Mouse (Mus musculus): Measurements from ENCODE around the gene Pde4c. TPM values are rescaled to one million over a fixed set of nuclear protein-coding genes. Genes with fewer than 3 reads are reported as not detected.

The Pde4c gene
- under 1 TPM; 0.37 to 0.56 TPM for polyA plus RNA-seq (2017; shearing (Covaris generic))

DNA sequence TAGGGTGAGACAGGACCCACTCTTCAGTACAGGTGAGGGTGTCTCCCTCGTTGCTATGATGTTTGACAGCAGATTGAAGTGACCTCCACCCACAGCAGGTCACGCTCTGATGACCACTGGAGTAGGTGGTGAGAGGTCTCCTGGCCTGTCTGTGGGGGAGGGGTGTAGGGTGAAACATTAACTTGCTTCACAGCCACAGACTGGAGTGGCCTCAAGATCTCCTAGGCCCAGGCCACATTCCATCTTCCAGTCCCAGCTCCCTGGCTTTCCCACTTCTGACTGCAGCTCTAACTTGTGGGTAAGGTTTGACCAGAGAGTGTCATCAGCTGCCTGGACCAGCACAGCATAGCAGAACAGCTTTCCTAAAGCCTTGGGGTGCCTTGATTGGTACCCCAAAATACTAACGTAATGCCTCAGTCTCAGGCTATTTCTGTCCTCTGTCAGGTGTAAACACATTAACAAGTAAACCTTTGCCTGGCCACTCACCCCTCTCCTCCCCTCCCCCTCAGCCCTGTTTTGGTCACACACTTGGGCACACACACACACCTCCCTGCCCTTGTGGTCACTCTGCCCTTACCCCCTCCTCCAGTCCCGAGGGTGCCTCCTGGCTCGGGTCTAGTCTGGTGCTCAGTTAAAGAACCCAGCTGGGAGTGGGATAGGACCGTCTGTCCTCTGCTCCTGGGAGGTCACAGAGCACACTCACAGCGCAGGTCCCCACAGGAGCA is at the start of gene Pde4c:
TSS of gene Pde4c (plus strand) at position 235 of the 725 bp plus-strand sequence.

DNA sequence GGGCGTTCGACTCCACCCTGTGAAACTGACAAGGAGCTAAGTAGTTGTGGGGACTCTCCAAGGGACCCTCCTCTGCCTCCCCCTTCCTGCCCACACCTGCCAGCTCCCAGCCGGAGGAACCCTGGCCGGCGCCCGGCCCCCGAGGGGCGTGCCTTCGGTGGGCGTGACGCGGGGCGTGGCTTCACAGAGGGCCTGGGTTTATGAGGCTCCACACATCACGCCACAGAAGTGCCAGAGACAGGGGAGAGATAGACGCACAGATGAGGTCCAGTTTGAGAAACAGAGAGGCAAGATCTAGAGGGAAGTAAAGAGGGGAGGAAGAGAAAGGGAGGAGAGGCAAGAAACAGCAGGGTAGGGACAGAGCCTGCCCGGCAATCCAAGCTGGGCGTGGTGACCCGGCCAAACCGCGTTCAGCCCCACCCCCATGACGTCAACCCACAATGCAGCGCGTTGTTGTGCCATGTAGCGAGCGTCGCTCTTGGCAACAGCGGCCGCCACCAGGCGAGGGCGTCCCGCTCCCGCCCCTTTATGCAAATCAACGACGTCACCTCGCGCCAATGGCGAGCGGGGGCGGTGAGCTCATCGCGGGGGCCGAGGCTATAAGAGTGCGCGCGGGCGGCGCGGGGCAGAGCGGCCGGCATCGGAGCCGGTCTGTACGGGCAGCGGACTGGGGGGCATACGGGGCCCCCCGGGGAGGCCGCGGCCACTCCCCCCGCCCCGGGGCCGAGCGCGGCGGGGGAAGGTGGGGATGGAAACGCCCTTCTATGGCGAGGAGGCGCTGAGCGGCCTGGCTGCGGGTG is 25.0 kb upstream of the Pde4c start, which contains the start of gene Jund:
TSS of gene Jund (plus strand) at position 640 of the 800 bp plus-strand sequence.

DNA sequence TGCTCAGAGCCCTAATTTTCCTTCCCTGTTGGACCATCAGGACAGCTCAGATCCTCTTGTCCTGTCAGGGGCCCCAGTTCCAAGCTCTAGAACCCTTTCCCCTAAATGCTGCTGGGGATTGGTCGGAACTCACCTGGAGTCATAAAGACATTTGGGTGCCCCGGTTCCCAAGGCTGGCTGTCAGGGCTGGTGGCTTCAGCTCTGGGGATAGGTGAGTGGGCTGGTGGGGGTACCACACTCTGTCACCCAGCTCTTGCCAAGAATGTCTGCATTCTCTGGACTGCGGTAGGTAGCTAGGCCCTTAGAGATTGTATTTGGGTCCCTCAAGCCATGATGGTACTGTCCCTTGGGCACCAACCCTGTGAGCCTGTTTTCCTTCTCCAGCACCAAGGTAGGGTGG is 20.2 kb upstream of the Pde4c start, which contains the start of gene Iqcn:
TSS of gene Iqcn (plus strand) at position 171 of the 400 bp plus-strand sequence.

DNA sequence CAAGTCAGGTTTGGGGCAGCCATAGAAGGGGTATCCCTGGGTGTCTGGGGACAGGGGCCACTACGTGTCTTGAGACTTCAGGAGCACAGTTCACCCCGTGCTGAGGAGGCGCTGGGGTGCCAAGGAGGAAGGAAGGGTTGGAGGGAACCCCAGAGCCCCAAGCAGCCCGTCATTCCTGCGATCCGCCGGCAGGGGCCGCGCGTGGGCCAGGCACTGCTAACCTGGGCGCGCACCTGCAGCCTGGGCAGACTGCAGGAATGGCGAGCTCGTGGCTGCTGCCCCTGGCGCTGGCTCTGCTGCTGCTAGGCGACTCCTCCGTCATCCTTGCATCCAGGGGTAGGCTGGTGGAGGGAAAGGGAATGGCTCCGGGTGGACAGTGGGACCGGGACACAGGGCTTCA is 5.2 kb upstream of the Pde4c start, which contains the start of gene Gm3336:
TSS of gene Gm3336 (plus strand) at position 247 of the 400 bp plus-strand sequence.

DNA sequence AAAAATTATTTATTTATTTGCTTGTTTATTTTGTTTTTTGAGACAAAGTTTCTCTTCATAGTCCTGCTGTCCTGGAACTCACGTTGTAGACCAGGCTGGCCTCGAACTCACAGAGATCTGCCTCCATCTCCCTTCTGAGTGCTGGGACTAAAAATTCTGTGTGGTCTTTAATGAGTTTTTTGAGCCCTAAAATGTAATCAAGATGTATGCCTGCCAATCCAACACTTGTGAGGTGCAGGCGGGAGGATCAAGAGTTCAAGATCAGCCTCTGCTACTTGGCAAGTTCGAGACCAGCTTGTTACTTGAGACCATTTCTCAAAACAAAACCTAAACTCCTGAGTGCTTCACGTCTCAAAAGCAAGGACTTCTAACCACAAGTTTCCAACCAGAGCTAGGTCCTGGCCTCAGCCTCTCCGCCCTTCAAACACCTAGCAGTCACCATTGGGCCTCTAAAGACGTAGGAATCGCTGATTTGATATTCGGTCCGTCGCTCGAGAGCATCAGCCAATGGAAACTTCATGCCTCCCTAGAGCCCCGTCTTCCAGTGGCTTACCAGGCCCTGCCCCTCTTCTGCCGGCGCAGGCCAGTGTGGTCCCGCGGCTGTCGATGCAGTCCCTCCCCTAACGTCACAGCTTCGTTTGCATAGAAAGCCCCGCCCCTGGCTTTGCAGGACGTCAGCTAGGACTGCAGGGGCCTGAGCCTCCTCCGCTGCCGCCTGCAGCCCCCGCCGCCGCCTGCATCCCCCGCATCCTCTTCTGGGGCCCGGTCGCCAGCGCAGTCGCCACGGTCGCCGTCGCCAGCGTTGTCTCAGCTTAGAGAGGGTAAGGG is 30.7 kb downstream of the Pde4c start, which contains the start of gene Rab3a:
TSS of gene Rab3a (plus strand) at position 637 of the 828 bp plus-strand sequence.

DNA sequence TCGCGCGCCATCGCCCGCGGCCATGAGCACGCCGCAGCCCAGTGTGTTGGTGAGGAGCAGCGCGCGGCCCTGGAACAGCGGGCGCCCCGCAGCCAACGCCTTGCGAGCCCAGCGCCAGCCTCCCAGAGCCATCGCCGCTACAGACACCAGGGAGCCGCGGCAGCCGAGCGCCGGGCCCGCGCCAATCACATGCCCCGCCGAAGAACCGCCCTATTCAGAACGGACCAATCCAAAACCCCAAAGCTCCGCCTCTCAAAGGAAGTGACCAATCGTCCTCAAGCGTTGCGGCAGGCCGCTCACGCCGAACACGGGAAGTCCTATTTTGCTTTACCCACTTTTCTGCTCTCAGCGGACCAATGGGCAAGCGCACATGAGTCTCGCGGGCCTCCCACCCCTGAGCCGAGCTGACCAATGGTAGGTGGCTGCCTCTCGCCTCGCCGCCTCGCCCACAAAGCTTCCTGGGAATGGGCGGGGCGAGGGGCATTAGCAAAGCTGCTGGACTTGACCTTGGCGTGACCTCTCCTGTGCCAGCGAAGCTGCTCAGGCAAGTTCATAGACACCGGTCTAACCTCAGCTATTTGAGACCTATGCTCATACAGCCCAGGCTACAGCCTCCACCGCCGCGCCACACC is 37.4 kb downstream of the Pde4c start, which contains the start of gene Mpv17l2:
TSS of gene Mpv17l2 (minus strand) at position 172 of the 632 bp plus-strand sequence.

DNA sequence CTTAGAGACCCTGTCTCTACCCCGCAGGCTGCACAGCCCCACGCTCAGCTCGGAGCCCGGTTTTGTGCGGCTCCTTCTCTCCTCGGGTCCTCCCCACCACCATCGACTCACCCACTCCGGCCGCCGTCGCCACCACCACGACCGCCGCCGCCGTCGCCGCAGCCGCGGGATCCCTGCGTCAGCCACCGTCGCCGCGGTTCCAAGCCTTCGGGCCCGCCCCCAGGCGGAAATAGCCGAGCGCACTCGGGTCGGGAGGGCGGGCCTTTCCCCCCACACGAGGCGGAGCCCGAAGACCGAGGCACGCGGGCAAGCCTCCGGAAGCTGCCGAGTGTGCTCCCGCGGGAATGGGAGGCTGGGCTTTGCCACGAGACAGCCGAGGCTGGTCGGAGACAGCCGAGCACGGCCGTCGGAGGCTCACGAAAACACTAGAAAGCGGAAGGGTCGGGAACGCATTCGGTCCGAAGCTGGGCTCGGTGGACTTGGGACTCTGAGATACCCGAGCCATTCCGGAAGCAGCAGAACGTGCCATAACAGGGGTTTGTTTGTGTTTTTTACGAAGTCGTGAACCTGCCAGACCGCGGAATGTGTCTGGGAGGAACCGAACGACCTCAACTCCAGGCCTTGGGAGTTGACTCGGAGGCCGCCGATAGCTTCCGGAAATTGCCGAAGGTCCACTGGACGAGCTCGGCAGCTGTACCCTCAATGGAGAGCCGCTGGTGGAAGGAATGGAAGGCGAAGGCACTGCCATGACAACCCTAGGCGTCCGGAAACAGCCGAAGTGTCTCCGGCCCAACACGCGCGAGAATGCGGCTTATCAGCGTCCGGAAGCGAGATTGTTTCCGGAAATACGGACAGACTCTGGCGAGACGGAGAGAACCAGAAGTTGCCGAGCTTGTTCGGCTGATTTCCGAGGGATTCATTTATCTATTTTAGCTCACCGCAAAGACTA is 53.2 kb downstream of the Pde4c start, which contains the start of gene Pik3r2:
TSS of gene Pik3r2 (minus strand) at position 218 of the 949 bp plus-strand sequence.

Other genes with a start within 250 kb of the Pde4c start
- 10 to 100 TPM; 18.0 TPM for gene Klhl26, start 246.8 kb upstream of the Pde4c start, polyA plus RNA-seq (2017; shearing (Covaris generic))
- not detected for gene Tmem59l, start 236.4 kb upstream of the Pde4c start, polyA plus RNA-seq (2017; shearing (Covaris generic))
- gene Crlf1, start 230.6 kb upstream of the Pde4c start, polyA plus RNA-seq (2017; shearing (Covaris generic)) = under 1 TPM; 0.42 to 0.76 TPM
- 100 to 1,000 TPM; 103 to 115 TPM for gene Rex1bd, start 217.0 kb upstream of the Pde4c start, polyA plus RNA-seq (2017; shearing (Covaris generic))
- 100 to 1,000 TPM; 859 to 975 TPM for gene Uba52, start 212.9 kb upstream of the Pde4c start, polyA plus RNA-seq (2017; shearing (Covaris generic))
- 100 to 1,000 TPM; 362 to 377 TPM for gene Fkbp8, start 196.0 kb upstream of the Pde4c start, polyA plus RNA-seq (2017; shearing (Covaris generic))
- gene Kxd1, start 195.8 kb upstream of the Pde4c start, polyA plus RNA-seq (2017; shearing (Covaris generic)) = 10 to 100 TPM; 75.4 to 87.4 TPM
- gene Ell, start 184.3 kb upstream of the Pde4c start, polyA plus RNA-seq (2017; shearing (Covaris generic)) = 10 to 100 TPM; 25.3 to 30.2 TPM
- 100 to 1,000 TPM in 1 of 2 experiments, 10 to 100 TPM in 1; 83.1 to 103 TPM for gene Isyna1, start 129.3 kb upstream of the Pde4c start, polyA plus RNA-seq (2017; shearing (Covaris generic))
- 100 to 1,000 TPM; 132 to 196 TPM for gene Ssbp4, start 114.8 kb upstream of the Pde4c start, polyA plus RNA-seq (2017; shearing (Covaris generic))
- gene Lrrc25, start 107.6 kb upstream of the Pde4c start, polyA plus RNA-seq (2017; shearing (Covaris generic)) = under 1 TPM; 0.22 to 0.49 TPM
- under 1 TPM in 1 of 2 experiments, not detected in 1; 0.54 TPM for gene Gdf15, start 91.3 kb upstream of the Pde4c start, polyA plus RNA-seq (2017; shearing (Covaris generic))
- gene Pgpep1, start 63.3 kb upstream of the Pde4c start, polyA plus RNA-seq (2017; shearing (Covaris generic)) = 1 to 10 TPM; 1.5 to 4.3 TPM
- gene Lsm4, start 50.5 kb upstream of the Pde4c start, polyA plus RNA-seq (2017; shearing (Covaris generic)) = 100 to 1,000 TPM; 304 to 322 TPM
- 100 to 1,000 TPM; 739 to 832 TPM for gene Jund, start 24.8 kb upstream of the Pde4c start, polyA plus RNA-seq (2017; shearing (Covaris generic))
- 1 to 10 TPM in 1 of 2 experiments, under 1 TPM in 1; 0.08 to 1.1 TPM for gene Iqcn, start 20.3 kb upstream of the Pde4c start, polyA plus RNA-seq (2017; shearing (Covaris generic))
- under 1 TPM in 1 of 2 experiments, not detected in 1; 0.56 TPM for gene Gm3336, start 5.2 kb upstream of the Pde4c start, polyA plus RNA-seq (2017; shearing (Covaris generic))
- 10 to 100 TPM; 11.1 to 17.4 TPM for gene Rab3a, start 31.0 kb downstream of the Pde4c start, polyA plus RNA-seq (2017; shearing (Covaris generic))
- 10 to 100 TPM; 54.0 to 62.1 TPM for gene Mpv17l2, start 37.2 kb downstream of the Pde4c start, polyA plus RNA-seq (2017; shearing (Covaris generic))
- gene Pik3r2, start 53.0 kb downstream of the Pde4c start, polyA plus RNA-seq (2017; shearing (Covaris generic)) = 10 to 100 TPM; 26.3 to 34.1 TPM
- gene Mast3, start 81.3 kb downstream of the Pde4c start, polyA plus RNA-seq (2017; shearing (Covaris generic)) = 100 to 1,000 TPM in 1 of 2 experiments, 10 to 100 TPM in 1; 85.6 to 111 TPM
- gene Il12rb1, start 84.7 kb downstream of the Pde4c start, polyA plus RNA-seq (2017; shearing (Covaris generic)) = 10 to 100 TPM; 36.1 to 48.8 TPM
- gene Arrdc2, start 116.0 kb downstream of the Pde4c start, polyA plus RNA-seq (2017; shearing (Covaris generic)) = 10 to 100 TPM; 27.8 to 35.2 TPM
- under 1 TPM; 0.16 to 0.65 TPM for gene Kcnn1, start 139.5 kb downstream of the Pde4c start, polyA plus RNA-seq (2017; shearing (Covaris generic))
- gene Ccdc124, start 150.2 kb downstream of the Pde4c start, polyA plus RNA-seq (2017; shearing (Covaris generic)) = 10 to 100 TPM; 72.9 to 77.4 TPM
- gene Slc5a5, start 169.0 kb downstream of the Pde4c start, polyA plus RNA-seq (2017; shearing (Covaris generic)) = not detected
- gene Rpl18a, start 173.7 kb downstream of the Pde4c start, polyA plus RNA-seq (2017; shearing (Covaris generic)) = 1,000 to 10,000 TPM; 5,102 to 6,041 TPM
- 10 to 100 TPM; 59.8 to 80.4 TPM for gene Map1s, start 182.2 kb downstream of the Pde4c start, polyA plus RNA-seq (2017; shearing (Covaris generic))

All from inflammation-experienced regulatory T-cells (primary cell).